Mouse (Mus musculus) G1E (cell line): ENCODE results near the gene Sumo1. TPM values are rescaled to one million over a fixed set of nuclear protein-coding genes. Genes with fewer than 3 reads are reported as not detected.

Experiments used
- ATAC-seq: 2 replicates; pipeline ENCODE4 v1.8.0; 2016; ENCODE audit warnings: mild to moderate bottlenecking; ENCODE audit not compliant: insufficient number of reproducible peaks, poor library complexity, low FRiP score, severe bottlenecking; ENCODE audit errors: extremely low read depth
- DNase-seq: peaks from one replicate; pipeline ENCODE4 v3.0.0; 2012; ENCODE audit warnings: low spot score
- H3K27me3 ChIP-seq: 2 replicates; pipeline ENCODE4 v1.6.1; 2012; ENCODE audit warnings: mild to moderate bottlenecking, low read length, inconsistent platforms; ENCODE audit not compliant: insufficient read depth
- H3K36me3 ChIP-seq: replicated peaks from 2 replicates; pipeline ENCODE3; 2012; ENCODE audit warnings: mild to moderate bottlenecking, inconsistent platforms
- H3K4me1 ChIP-seq: 2 replicates; pipeline ENCODE4 v1.6.1; 2012; ENCODE audit warnings: low read depth, low read length, inconsistent platforms, mixed read lengths; ENCODE audit not compliant: insufficient read depth
- H3K4me3 ChIP-seq: 2 replicates; pipeline ENCODE4 v1.5.1; 2012; ENCODE audit warnings: low read depth, mild to moderate bottlenecking, inconsistent platforms, low read length, moderate library complexity, mixed read lengths
- H3K9me3 ChIP-seq: replicated peaks from 2 replicates; pipeline ENCODE4 v1.6.1; 2012; ENCODE audit warnings: inconsistent platforms
- CTCF ChIP-seq: IDR thresholded peaks from 2 replicates; pipeline ENCODE4 v1.5.1; 2012; ENCODE audit warnings: low read depth, low read length, inconsistent platforms, mixed read lengths
- GATA1 ChIP-seq: IDR thresholded peaks from 2 replicates; pipeline ENCODE4 v1.6.1; 2012; ENCODE audit warnings: borderline replicate concordance, low read length, inconsistent platforms, mixed read lengths
- GATA2 ChIP-seq: IDR thresholded peaks from 2 replicates; pipeline ENCODE4 v1.6.1; 2012; ENCODE audit warnings: low read depth, low read length, inconsistent platforms, borderline replicate concordance
- POLR2AphosphoS5 ChIP-seq: IDR thresholded peaks from 2 replicates; pipeline ENCODE4 v1.6.1; 2012; ENCODE audit warnings: low read depth, low read length, inconsistent platforms; ENCODE audit not compliant: insufficient replicate concordance
- TAL1 ChIP-seq: conservative IDR thresholded peaks from 2 replicates; pipeline ENCODE4 v1.6.1; 2012; ENCODE audit warnings: low read depth, low read length, inconsistent platforms, mixed read lengths
- polyA plus RNA-seq: library from polyadenylated mRNA; stranded (reverse); fragments of >175 nt; gene quantifications from 2 replicates; pipeline ENCODE4 v1.2.3, GENCODE M21; 2012
- total RNA-seq, 2 experiments: library from RNA; stranded (forward) in 1 of 2; stranded (reverse) in 1 of 2; fragments of 200-1000 nt in 1 of 2; fragments of >200 nt in 1 of 2; fragmentation: Nextera tagmentation in 1 of 2; gene quantifications; 2 replicates each; pipeline ENCODE4 v1.2.3; 2014 to 2017

The Sumo1 gene
- total and polyA plus RNA-seq, 3 experiments = 235 to 589 (median 329) TPM

DNA sequence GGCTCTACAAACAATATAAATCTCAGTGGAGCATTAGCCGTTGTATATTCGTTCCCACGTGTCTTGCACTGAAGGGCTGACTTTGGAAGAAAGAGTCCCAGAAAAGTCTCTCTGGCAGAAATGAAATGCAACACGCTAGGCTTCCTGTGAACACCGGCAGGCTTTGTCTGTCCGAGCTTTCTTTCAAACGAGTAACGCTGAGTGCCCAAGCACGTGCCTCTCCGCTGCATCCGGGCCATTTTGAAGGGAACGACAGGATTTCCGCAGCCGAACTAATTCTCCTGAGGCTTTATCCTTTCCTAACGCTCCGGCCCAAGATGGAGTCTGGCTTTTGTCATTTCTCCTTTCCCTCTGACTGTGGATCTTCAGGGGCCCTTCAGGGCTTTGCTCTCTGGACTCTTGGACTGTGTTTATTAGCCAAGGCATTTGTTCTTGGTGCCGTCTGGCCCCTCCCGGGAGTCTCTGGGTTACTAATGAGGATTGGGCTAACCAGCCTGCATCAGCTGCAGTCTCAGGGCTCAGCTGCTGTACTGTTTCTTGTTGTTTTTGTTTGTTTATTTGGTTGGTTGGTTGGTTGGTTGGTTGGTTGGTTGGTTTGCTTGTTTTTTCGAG, 130.0 kb downstream of the Sumo1 start:
- Histone ChIP-seq H3K27me3 (peaks cover 50% of the 10 kb centered on the region), H3K36me3 (no peaks in the 10 kb centered on the region), H3K4me3 (no peak overlapping the region), H3K9me3 (no peaks in the 10 kb centered on the region), H3K4me1 (peaks cover 4% of the 10 kb centered on the region; the same call in 1 of the 2 replicates)
- no peak for DNase-seq
- no peak for ATAC-seq
- no peak for TF ChIP-seq CTCF

GRCm38 (mm10) chr1:59538381-59538780, 132.3 kb downstream of the Sumo1 start:
- H3K36me3 ChIP-seq = no peaks in the 10 kb centered on the region
- peaks cover 47% of the 10 kb centered on the region for H3K27me3 ChIP-seq
- no peak overlapping the region for H3K4me3 ChIP-seq
- no peak for ATAC-seq
- no peaks in the 10 kb centered on the region for H3K4me1 ChIP-seq
- H3K9me3 ChIP-seq = no peaks in the 10 kb centered on the region
- TF ChIP-seq GATA1 = no peak
- TF ChIP-seq GATA2 = no peak
- no peak for TF ChIP-seq POLR2AphosphoS5
- TF ChIP-seq CTCF = no peak
- no peak for TF ChIP-seq TAL1
- no peak for DNase-seq

Other genes with a start within 250 kb of the Sumo1 start
- gene Fzd7, start 188.4 kb downstream of the Sumo1 start, total RNA-seq (2014; fragmentation: Nextera tagmentation) = 84.4 and 84.8 TPM in 2 replicates
- gene Fzd7, start 188.4 kb downstream of the Sumo1 start, total RNA-seq (2017) = 54.1 and 55.7 TPM in 2 replicates
- 58.7 and 65.9 TPM in 2 replicates for gene Fzd7, start 188.4 kb downstream of the Sumo1 start, polyA plus RNA-seq
- gene Gm973, start 154.6 kb downstream of the Sumo1 start, total RNA-seq (2014; fragmentation: Nextera tagmentation) = not detected in 2 replicates
- gene Gm973, start 154.6 kb downstream of the Sumo1 start, total RNA-seq (2017) = 3.7 and 6.7 TPM in 2 replicates
- gene Gm973, start 154.6 kb downstream of the Sumo1 start, polyA plus RNA-seq = 0.05 and 0.07 TPM in 2 replicates
- gene Nop58, start 14.1 kb upstream of the Sumo1 start, total RNA-seq (2014; fragmentation: Nextera tagmentation) = 536 and 646 TPM in 2 replicates
- 1,169 and 1,289 TPM in 2 replicates for gene Nop58, start 14.1 kb upstream of the Sumo1 start, total RNA-seq (2017)
- 147 and 228 TPM in 2 replicates for gene Nop58, start 14.1 kb upstream of the Sumo1 start, polyA plus RNA-seq
- gene Bmpr2, start 92.6 kb upstream of the Sumo1 start, total RNA-seq (2014; fragmentation: Nextera tagmentation) = 103 and 112 TPM in 2 replicates
- gene Bmpr2, start 92.6 kb upstream of the Sumo1 start, total RNA-seq (2017) = 54.1 and 59.9 TPM in 2 replicates
- 3.0 and 3.4 TPM in 2 replicates for gene Bmpr2, start 92.6 kb upstream of the Sumo1 start, polyA plus RNA-seq
- 119 and 126 TPM in 2 replicates for gene Fam117b, start 242.2 kb upstream of the Sumo1 start, total RNA-seq (2014; fragmentation: Nextera tagmentation)
- 73.9 and 84.8 TPM in 2 replicates for gene Fam117b, start 242.2 kb upstream of the Sumo1 start, total RNA-seq (2017)
- gene Fam117b, start 242.2 kb upstream of the Sumo1 start, polyA plus RNA-seq = 62.7 and 71.4 TPM in 2 replicates